Mouse (Mus musculus) macrophage (primary cell): ENCODE measurements around the gene Cwc25. TPM values are rescaled to one million over a fixed set of nuclear protein-coding genes. Genes with fewer than 3 reads are reported as not detected.
A peak's percentile ranks its signal among the peaks of the same experiment; 100 is the strongest.

Experiments
- H3K27ac ChIP-seq: fragments of 350-480 bp; formaldehyde crosslinking; 2 replicates; pipeline ENCODE4 v1.9.0; 2021
- H3K36me3 ChIP-seq: fragments of 350-480 bp; formaldehyde crosslinking; 2 replicates; pipeline ENCODE4 v1.9.0; 2021; ENCODE audit errors: inconsistent target
- H3K4me3 ChIP-seq: fragments of 350-480 bp; formaldehyde crosslinking; 2 replicates; pipeline ENCODE4 v1.9.0; 2021; ENCODE audit errors: inconsistent target
- H3K79me2 ChIP-seq: fragments of 350-480 bp; formaldehyde crosslinking; 2 replicates; pipeline ENCODE4 v1.9.0; 2021; ENCODE audit errors: inconsistent target
- WGBS: methylation state at CpG from one replicate; pipeline ENCODE4 v1.1.7; 2026; ENCODE audit warnings: inconsistent platforms; ENCODE audit not compliant: missing documents; 5-methylcytosine and 5-hydroxymethylcytosine counted together
- polyA plus RNA-seq: library from polyadenylated mRNA; stranded (reverse); fragments of 250-400 nt; gene quantifications from 3 replicates; pipeline ENCODE4 v1.2.4, GENCODE M21; 2018; ENCODE audit warnings: inconsistent platforms

Gene Cwc25
- polyA plus RNA-seq, 1 experiment from 2014 or later, result 22.4 TPM

DNA sequence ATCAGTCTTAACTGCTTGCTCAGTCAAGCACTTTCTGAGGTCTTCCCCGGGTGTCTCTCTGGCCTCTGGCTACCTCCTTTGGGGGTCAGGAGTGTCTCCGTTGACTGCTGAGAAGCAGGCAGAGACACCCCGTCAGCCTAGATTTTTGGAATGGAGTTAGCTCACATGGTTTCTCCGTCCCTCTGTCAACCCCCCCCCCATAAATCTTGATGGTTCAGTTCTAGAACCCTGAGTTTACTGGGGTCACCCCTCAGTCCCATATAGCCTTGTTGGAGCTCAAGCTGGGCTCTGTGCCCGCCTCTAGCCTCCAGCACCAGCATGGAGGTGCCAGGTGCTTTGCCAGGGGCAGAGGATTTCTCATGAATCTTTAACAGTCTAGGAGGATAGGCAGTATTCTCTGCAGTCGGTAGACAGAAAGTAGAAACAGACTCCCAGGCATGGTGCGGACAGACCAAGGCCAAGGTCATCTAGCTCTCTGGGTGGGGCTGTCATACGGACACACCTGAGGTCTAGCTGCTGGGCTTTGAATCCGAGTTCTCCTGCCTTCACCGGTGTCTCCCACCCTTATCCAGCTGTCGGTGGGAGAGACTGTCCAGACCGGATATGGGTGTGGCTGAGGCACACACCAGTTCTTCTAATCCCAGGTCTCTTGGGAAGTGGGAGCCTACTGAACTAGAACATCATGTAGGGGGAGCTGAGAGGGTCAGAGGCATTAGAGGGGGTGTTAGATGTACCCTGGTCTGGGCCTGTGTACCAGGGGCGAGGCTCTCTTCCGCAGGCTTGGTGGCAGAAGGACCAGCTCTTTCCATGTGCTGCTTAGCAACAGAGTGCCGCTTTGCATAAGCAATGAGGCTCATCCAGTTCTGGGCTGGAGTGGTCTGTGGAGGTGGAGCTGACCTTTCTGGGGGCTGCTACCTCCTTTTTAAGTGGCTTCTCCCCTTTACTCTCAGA is 39.6 kb upstream of the Cwc25 start:
- no peak overlapping the region for H3K4me3 ChIP-seq
- H3K27ac ChIP-seq, result no peak overlapping the region
- 92% methylated on average over 15 of the region's 15 CpGs for WGBS
- peaks cover 100% of the 10 kb centered on the region for H3K79me2 ChIP-seq
- H3K36me3 ChIP-seq, result peaks cover 31% of the 10 kb centered on the region; the same call in 1 of the 2 replicates

DNA sequence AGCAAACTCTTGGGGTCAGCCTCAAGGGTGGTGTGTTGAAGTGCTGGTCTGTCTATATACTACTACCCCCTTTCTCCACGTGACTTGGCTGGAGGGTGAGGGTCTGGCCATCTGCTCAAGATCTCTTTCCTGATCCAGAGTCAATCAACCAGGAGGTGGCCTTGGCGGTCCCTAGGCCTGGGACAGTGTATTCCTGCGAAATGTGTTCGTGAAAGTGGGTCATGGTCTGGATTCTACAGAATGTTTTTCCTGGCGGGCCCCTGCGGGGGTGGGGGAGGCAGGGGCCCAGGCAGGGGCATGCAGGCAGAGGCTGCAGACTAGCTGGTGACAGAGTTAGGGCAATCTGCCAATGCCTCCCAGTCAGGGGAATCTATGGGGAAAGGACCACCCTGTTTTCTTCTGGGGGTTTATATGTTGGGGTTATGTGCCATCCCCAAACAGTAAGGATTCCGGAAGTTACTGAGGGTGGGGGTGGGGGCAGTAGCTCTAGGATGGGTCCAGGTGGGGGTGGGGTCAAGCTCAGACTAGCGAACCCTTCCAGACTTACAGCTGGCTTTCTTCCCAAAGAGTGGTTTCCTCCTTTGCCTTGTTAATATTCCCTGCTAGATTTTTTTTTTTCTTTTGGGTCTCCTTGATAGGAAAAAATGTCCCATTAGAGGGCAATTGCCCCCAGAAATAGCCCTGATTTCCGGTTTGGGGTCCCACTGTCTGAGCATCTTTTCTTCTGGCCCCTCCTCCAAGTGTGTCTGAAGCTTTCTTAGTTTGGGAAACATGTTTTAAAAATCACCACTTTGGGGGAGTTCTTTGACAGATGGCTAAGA is 38.7 kb upstream of the Cwc25 start:
- WGBS, result 58% methylated on average over 9 of the region's 9 CpGs
- Histone ChIP-seq H3K79me2 (peaks cover 99% of the 10 kb centered on the region), H3K27ac (no peak overlapping the region), H3K36me3 (peaks cover 23% of the 10 kb centered on the region; the same call in 1 of the 2 replicates), H3K4me3 (no peak overlapping the region)

GRCm38 (mm10) chr11:97803847-97804246 is 37.5 kb upstream of the Cwc25 start:
- Histone ChIP-seq H3K79me2 (peaks cover 90% of the 10 kb centered on the region), H3K4me3 (no peak overlapping the region), H3K36me3 (peaks cover 23% of the 10 kb centered on the region; the same call in 1 of the 2 replicates), H3K27ac (no peak overlapping the region)
- 95% methylated on average over 5 of the region's 5 CpGs for WGBS

- 100% methylated on average over 2 of the region's 6 CpGs for WGBS
- Histone ChIP-seq H3K4me3 (no peak overlapping the region), H3K36me3 (peaks cover 14% of the 10 kb centered on the region; the same call in 1 of the 2 replicates)
Observed at GRCm38 (mm10) chr11:97802495-97802894, 36.1 kb upstream of the Cwc25 start.

GRCm38 (mm10) chr11:97802194-97802470 is 35.8 kb upstream of the Cwc25 start:
- Histone ChIP-seq H3K4me3 (no peak overlapping the region; the same call in 1 of the 2 replicates), H3K27ac (peak overlapping the region; percentile 98), H3K36me3 (peaks cover 13% of the 10 kb centered on the region; the same call in 1 of the 2 replicates), H3K79me2 (peaks cover 73% of the 10 kb centered on the region)
- 75% methylated on average over 1 of the region's 1 CpGs for WGBS

More at GRCm38 (mm10) chr11:97802495-97802894, 36.1 kb upstream of the Cwc25 start:
- Histone ChIP-seq H3K27ac (no peak overlapping the region), H3K79me2 (peaks cover 77% of the 10 kb centered on the region)

DNA sequence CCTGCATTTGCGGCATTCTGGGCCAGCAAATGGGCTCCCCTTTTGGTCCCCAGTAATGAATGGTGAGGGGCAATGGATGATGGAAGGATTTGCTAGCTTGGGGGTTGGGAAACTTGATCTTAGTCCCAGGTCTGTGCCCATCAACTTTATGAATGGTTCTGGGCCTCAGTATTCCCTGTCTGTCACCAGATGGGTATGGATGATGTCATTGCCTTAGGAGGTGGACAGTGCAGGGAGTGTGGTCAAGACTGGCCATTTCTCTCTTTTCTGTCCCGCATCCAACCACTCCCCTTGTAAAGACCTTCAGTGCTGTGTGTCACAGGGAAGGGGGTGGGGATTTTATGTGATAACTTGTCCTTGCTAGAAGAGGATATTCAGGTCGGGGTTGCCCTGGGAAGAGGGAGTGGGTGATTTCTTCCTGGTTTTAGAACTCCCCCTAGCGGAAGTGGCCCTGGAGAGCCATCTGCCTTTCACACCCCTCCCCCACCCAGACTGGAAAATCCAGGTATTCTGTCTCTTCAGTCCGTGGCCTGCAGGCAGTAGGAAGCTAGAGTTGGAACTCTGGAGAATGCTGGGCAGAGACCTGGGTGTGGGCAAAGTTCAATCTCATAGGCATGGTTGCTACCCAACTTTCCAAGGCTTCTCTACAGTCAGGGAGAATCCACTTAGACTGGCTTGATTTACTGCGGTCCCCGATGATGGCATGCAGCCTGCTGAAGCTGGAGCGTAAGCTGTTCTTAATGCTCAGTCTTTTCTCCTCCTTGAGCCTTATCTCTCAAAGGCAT is 35.2 kb upstream of the Cwc25 start:
- 71% methylated on average over 8 of the region's 8 CpGs for WGBS
- H3K4me3 ChIP-seq, result peak overlapping the region; percentile 98
- peak overlapping the region; percentile 98 for H3K27ac ChIP-seq
- peaks cover 8% of the 10 kb centered on the region; the same call in 1 of the 2 replicates for H3K36me3 ChIP-seq
- H3K79me2 ChIP-seq, result peaks cover 68% of the 10 kb centered on the region

- Histone ChIP-seq H3K36me3 (peaks cover under 1% of the 10 kb centered on the region; the same call in 1 of the 2 replicates), H3K4me3 (peak overlapping the region; percentile 98), H3K27ac (peak overlapping the region; percentile 98), H3K79me2 (peaks cover 60% of the 10 kb centered on the region)
- WGBS, result 5% methylated on average over 17 of the region's 17 CpGs
Observed at GRCm38 (mm10) chr11:97800691-97801408, 34.5 kb upstream of the Cwc25 start.

DNA sequence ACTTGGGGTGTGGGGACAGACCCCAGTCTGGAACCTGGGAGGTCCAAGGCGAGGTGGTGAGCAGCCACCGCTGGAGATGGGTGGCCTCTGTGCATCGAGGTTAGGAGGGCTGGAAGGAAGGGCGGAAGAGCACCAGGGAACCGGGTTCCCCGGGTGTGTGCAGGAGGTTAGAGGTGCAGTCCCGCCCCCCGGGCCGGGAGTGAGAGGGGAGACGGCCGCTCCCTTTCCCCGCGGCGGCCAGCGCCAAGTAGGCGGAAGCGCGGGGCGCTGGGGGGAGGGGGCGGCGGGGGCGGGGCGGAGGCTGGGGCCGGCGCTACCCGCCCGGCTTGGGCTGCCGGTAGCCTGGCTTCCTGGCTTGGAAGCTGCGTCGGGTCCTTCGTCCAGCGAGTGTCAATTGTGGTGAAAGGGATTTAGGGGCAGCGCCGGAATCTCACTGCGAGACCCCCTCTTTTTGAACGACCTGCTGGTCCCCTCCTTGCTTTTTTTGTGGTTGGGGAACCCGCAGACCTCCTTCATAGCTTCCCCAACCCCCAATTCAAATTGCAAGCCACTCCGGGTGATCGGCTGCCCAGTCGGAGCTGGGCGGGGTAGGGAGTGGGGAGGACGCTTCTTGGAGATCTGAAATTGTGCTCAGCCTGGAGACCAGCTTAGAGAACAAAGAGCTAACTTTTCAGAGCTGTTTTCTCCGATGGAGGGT is 33.8 kb upstream of the Cwc25 start:
- H3K27ac ChIP-seq, result peak overlapping the region; percentile 98
- peak overlapping the region; percentile 98 for H3K4me3 ChIP-seq
- WGBS, result under 1% methylated on average over 31 of the region's 43 CpGs
- H3K36me3 ChIP-seq, result no peaks in the 10 kb centered on the region
- peaks cover 53% of the 10 kb centered on the region for H3K79me2 ChIP-seq

GRCm38 (mm10) chr11:97799146-97799993 is 33.0 kb upstream of the Cwc25 start:
- H3K4me3 ChIP-seq, result peak overlapping the region; percentile 98
- under 1% methylated on average over 58 of the region's 71 CpGs for WGBS
- H3K36me3 ChIP-seq, result no peaks in the 10 kb centered on the region
- H3K79me2 ChIP-seq, result peaks cover 45% of the 10 kb centered on the region
- peak overlapping the region; percentile 98 for H3K27ac ChIP-seq

- peaks cover 39% of the 10 kb centered on the region for H3K79me2 ChIP-seq
- WGBS, result 5% methylated on average over 11 of the region's 11 CpGs
Observed at GRCm38 (mm10) chr11:97798782-97799145, 32.4 kb upstream of the Cwc25 start, which contains the start of gene Lasp1. TSS of gene Lasp1 (plus strand) at chr11:97799000.

GRCm38 (mm10) chr11:97798083-97798435 is 31.7 kb upstream of the Cwc25 start:
- Histone ChIP-seq H3K79me2 (peaks cover 32% of the 10 kb centered on the region), H3K27ac (no peak overlapping the region), H3K4me3 (no peak overlapping the region), H3K36me3 (no peaks in the 10 kb centered on the region)
- WGBS, result 79% methylated on average over 8 of the region's 8 CpGs

More at GRCm38 (mm10) chr11:97798782-97799145, 32.4 kb upstream of the Cwc25 start, which contains the start of gene Lasp1:
- H3K27ac ChIP-seq, result peak within 1 kb of the TSS; percentile 98
- H3K36me3 ChIP-seq, result no peaks in the 10 kb centered on the region
- peak within 1 kb of the TSS; percentile 98 for H3K4me3 ChIP-seq

DNA sequence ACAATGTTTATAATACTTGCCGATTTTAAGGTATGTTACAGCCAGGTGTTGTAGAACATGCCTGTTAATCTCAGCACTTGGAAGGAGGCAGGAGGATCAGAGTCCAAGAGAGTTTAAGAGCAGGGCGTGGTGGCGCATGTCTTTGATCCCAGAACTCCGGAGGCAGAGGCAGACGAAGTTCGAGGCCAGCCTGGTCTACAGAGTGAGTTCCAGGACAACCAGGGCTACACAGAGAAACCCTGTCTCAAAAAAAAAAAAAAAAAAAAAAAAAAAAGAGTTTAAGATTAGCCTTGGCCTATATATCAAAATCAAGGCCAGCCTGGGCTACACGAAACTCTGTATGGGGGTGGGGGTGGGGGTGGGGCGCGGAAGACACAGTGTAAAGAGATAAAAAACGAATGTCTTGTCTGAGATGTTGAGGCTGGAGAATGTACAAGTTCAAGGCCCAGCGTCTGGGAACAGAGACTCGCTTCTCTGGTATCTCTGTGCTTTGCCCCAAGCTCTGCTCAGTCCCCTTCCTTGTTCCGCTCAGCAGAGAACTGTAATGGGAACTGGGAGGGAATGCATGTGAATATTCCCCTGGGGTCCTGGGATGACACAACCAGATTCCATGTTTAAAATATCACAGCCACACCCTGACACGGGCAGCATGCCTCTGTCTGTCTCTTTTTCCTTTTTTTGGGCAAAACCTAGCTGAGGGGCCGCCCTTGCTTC is 31.2 kb upstream of the Cwc25 start:
- 85% methylated on average over 11 of the region's 15 CpGs for WGBS
- Histone ChIP-seq H3K4me3 (no peak overlapping the region), H3K36me3 (no peaks in the 10 kb centered on the region), H3K27ac (no peak overlapping the region), H3K79me2 (peaks cover 27% of the 10 kb centered on the region)
